Mouse (Mus musculus): ENCODE results near the gene Prep. TPM values are rescaled to one million over a fixed set of nuclear protein-coding genes. Genes with fewer than 3 reads are reported as not detected.

Prep gene
- 1 to 10 TPM; 8.8 to 9.5 TPM for total RNA-seq (2021)
- long read RNA-seq, experiment 1, full-length matches to known transcripts = 19 of 22 reads
- long read RNA-seq, experiment 1, partial matches to known transcripts = 0 of 22 reads
- long read RNA-seq, experiment 1, other reads (novel, unspliced or antisense) = 3 of 22 reads
- long read RNA-seq, experiment 2, full-length matches to known transcripts = 21 of 25 reads
- long read RNA-seq, experiment 2, partial matches to known transcripts = 3 of 25 reads
- long read RNA-seq, experiment 2, other reads (novel, unspliced or antisense) = 1 of 25 reads

DNA sequence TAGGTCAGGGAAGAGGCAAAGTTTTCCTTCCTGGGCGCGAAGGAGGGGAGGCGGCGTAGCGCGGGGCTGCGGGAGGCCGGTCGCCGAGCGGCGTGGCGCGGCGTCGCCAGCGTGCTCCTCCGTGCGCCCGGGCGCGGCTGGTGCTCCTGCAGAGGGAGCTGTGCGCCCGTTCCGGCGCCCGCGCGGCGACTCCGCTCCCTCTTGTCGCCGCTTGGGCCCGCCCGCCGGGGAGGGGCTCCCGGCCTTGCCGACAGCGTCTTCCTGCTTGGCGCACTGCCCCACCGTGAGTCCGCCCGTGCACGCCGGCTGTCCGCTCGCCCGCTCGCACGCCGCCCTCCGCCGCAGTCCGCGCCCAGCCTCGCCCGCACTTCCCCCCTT lies at the start of gene Prep:
Gene Prep (plus strand): TSS at position 273 of the 378 bp plus-strand sequence.
- H3K4me3 ChIP-seq = peak within 1 kb of the TSS; percentile 91
- peak; percentile 90 to 91 for DNase-seq (ENCODE audit: low spot score in 2 of 2)
- peak within 1 kb of the TSS; percentile 86 for H3K27ac ChIP-seq
- peak; percentile 72 for TF ChIP-seq CTCF (conservative IDR thresholded peaks at IDR 0.05)

DNA sequence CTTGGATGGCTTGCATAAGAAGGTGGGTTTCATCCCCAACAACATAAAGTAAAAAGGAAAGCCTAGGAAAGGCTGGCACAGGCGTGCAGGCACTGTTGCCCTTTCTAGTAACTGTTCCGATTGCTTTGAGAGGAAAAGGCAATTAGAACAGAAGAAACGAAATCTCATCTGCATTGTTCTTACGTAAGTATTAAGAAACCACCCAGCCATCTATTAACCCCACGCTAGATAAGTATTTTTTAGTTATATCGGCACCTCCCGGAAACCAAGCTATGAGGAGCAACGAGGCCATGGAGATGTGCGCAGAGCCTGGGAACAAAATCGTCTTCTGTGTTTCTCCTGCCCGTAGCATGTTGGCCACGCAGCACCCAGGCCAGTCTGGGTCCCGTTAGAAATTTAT lies 49.7 kb upstream of the Prep start:
- TF ChIP-seq CTCF (conservative IDR thresholded peaks at IDR 0.05) = no peak
- no peak overlapping the region for H3K27ac ChIP-seq
- H3K4me3 ChIP-seq = no peak overlapping the region
- DNase-seq (ENCODE audit: low spot score in 2 of 2) = no peak

DNA sequence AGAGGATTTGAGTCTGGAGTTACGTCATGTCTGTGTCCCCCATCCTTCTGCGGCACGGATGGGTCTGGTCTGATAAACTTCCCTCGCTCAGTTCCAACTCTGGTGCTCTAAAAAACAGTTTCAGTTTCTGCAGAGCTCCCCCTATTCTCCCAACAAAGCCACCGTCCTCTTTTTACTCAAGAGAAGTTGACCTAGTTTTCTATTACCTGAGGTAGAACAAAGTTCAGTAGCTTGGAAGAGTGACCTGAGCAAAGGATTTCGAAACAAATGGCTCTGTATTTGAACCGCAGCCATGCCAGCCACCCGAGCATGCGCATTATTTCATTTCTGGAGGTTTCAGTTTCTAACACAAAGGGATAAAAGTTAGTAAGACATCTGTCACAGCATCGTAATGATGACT lies 49.2 kb upstream of the Prep start:
- TF ChIP-seq CTCF (conservative IDR thresholded peaks at IDR 0.05) = no peak
- Histone ChIP-seq H3K27ac (no peak overlapping the region), H3K4me3 (no peak overlapping the region)
- DNase-seq (ENCODE audit: low spot score in 2 of 2) = no peak

DNA sequence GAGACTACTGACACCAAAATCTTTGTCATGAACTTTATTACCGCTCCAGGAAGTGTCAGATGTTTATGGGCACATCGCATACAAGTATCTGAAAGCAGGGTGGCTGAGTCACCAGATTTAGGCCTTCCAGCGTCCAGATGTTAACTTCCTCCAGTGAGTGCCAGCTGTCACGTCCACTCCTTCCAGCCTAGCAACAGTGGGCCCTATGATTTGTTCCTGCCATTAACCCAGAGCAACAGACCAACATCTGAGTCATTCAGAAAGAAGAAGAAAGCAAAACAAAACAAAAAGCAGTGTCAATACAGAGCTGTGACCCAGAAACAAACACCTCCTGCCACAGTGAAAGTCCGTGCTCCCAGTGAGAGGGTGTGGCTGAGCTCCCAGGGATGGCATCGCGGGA lies 47.6 kb upstream of the Prep start:
- TF ChIP-seq CTCF (conservative IDR thresholded peaks at IDR 0.05) = no peak
- Histone ChIP-seq H3K4me3 (no peak overlapping the region), H3K27ac (no peak overlapping the region)
- DNase-seq (ENCODE audit: low spot score in 2 of 2) = no peak

GRCm38 (mm10) chr10:45019849-45020248 lies 47.2 kb upstream of the Prep start:
- no peak overlapping the region for H3K27ac ChIP-seq
- no peak for DNase-seq (ENCODE audit: low spot score in 2 of 2)
- no peak for TF ChIP-seq CTCF (conservative IDR thresholded peaks at IDR 0.05)
- H3K4me3 ChIP-seq = no peak overlapping the region

DNA sequence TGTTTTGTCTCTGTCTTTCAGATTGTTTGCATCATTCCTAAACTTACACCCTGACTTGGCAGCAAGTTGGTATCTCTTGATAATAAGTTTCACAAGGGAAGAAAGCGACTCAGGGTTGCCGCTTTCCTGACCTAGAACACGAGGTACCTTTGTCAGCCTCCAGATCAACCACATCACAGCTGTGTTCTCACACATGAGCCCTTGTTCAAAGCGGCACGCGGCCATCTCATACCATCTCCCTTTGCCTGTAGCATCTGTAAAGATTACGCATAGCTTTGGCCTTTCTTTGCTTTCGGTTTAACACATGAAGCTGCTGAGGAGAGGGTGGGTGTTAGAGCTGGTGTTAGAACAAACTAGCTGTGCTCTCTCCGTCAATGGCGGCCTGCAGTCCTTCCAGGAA lies 46.7 kb upstream of the Prep start:
- no peak for TF ChIP-seq CTCF (conservative IDR thresholded peaks at IDR 0.05)
- Histone ChIP-seq H3K4me3 (no peak overlapping the region), H3K27ac (no peak overlapping the region)
- DNase-seq (ENCODE audit: low spot score in 2 of 2) = no peak

- no peak for DNase-seq (ENCODE audit: low spot score in 2 of 2)
- no peak for TF ChIP-seq CTCF (conservative IDR thresholded peaks at IDR 0.05)
- H3K27ac ChIP-seq = no peak overlapping the region
- H3K4me3 ChIP-seq = no peak overlapping the region
Observed at GRCm38 (mm10) chr10:45025184-45025583, 41.8 kb upstream of the Prep start.

- no peak overlapping the region for H3K27ac ChIP-seq
- H3K4me3 ChIP-seq = no peak overlapping the region
- no peak for TF ChIP-seq CTCF (conservative IDR thresholded peaks at IDR 0.05)
- DNase-seq (ENCODE audit: low spot score in 2 of 2) = no peak
Observed at GRCm38 (mm10) chr10:45026935-45027334, 40.1 kb upstream of the Prep start.

GRCm38 (mm10) chr10:45045268-45045928 lies 21.6 kb upstream of the Prep start:
- Histone ChIP-seq H3K27ac (no peak overlapping the region), H3K4me3 (no peak overlapping the region)
- peak; percentile 89 for TF ChIP-seq CTCF (conservative IDR thresholded peaks at IDR 0.05)
- peak; percentile 64 to 86 for DNase-seq (ENCODE audit: low spot score in 2 of 2)

DNA sequence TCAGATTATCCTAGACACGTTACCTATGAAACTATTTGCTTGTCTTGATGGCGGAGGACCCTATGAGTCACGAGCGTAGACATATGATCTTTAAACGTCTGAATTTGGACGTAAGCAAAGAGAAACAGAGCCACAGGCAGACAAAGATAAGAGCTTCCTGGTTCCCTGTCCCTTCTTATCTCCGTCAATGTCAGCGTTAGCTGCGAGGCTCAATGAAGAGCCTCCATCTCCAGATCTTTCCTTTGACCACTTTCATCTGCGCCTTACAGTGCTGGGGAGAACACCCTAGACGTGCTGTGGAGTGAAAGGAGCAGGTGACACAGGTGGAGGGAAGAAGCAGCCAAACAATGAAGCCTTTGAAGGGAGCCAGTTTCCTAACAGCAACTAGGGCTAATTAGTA lies 18.8 kb upstream of the Prep start:
- TF ChIP-seq CTCF (conservative IDR thresholded peaks at IDR 0.05) = no peak
- H3K27ac ChIP-seq = no peak overlapping the region
- H3K4me3 ChIP-seq = no peak overlapping the region
- DNase-seq (ENCODE audit: low spot score in 2 of 2) = no peak

DNA sequence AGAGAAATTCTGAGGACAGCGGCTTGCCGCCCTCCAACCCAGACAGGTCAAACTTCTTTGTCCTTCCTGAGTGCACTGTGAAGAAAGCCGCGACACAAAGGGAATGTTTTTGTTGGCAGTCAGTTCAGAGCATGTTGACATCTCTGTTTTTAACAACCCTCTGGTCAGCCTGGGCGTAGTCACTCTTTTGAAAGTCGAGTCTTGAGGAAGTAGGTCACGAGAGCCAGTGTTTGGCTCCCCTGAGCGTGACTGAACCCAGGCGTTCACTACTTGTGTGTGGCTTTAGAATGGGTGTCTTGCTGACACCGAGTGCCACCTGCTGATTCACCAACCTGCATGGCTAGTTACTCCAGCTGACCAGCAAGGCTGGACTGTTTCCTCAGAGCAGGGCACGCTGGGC lies 18.4 kb upstream of the Prep start:
- TF ChIP-seq CTCF (conservative IDR thresholded peaks at IDR 0.05) = no peak
- no peak overlapping the region for H3K27ac ChIP-seq
- DNase-seq (ENCODE audit: low spot score in 2 of 2) = no peak
- H3K4me3 ChIP-seq = no peak overlapping the region

GRCm38 (mm10) chr10:45051125-45051744 lies 15.8 kb upstream of the Prep start:
- DNase-seq (ENCODE audit: low spot score in 2 of 2) = peak; percentile 42 to 80
- Histone ChIP-seq H3K4me3 (no peak overlapping the region), H3K27ac (no peak overlapping the region)
- TF ChIP-seq CTCF (conservative IDR thresholded peaks at IDR 0.05) = peak; percentile 87

GRCm38 (mm10) chr10:45058361-45058760 lies 8.6 kb upstream of the Prep start:
- H3K27ac ChIP-seq = no peak overlapping the region
- H3K4me3 ChIP-seq = no peak overlapping the region
- no peak for DNase-seq (ENCODE audit: low spot score in 2 of 2)
- no peak for TF ChIP-seq CTCF (conservative IDR thresholded peaks at IDR 0.05)

- no peak overlapping the region for H3K4me3 ChIP-seq
- TF ChIP-seq CTCF (conservative IDR thresholded peaks at IDR 0.05) = no peak
- H3K27ac ChIP-seq = no peak overlapping the region
- DNase-seq (ENCODE audit: low spot score in 2 of 2) = no peak
Observed at GRCm38 (mm10) chr10:45060841-45061240, 6.2 kb upstream of the Prep start.

Data from layer of hippocampus, adult 2 months (tissue).